Mouse (Mus musculus): ENCODE results near the gene Fam13a. TPM values are rescaled to one million over a fixed set of nuclear protein-coding genes. Genes with fewer than 3 reads are reported as not detected.

Gene Fam13a
- polyA plus RNA-seq, 2 experiments = 2.7 to 5.7 TPM

- ATAC-seq (ENCODE audit: low FRiP score, low read depth) (no peak), DNase-seq (ENCODE audit: low spot score) (no peak)
- Histone ChIP-seq H3K4me1 (ENCODE audit: control insufficient read depth, insufficient read depth, low read length) (peaks cover 5% of the 10 kb centered on the region; the same call in 1 of the 2 replicates), H3K4me2 (replicated peaks; ENCODE audit: low read depth, low read length, severe bottlenecking) (peak overlapping the region; percentile 15; the same call in 1 of the 2 replicates), H3K4me3 (replicated peaks; ENCODE audit: low read length) (no peak overlapping the region), H3K9ac (ENCODE audit: low read depth, low read length, severe bottlenecking) (no peak overlapping the region), H3K27ac (replicated peaks; ENCODE audit: low read depth, low read length) (no peak overlapping the region), H3K27me3 (ENCODE audit: control insufficient read depth, insufficient read depth, low read length) (no peaks in the 10 kb centered on the region), H3K9me3 (ENCODE audit: control insufficient read depth, low read length) (no peaks in the 10 kb centered on the region), H3K36me3 (ENCODE audit: control insufficient read depth, insufficient read depth, low read length) (peaks cover 4% of the 10 kb centered on the region; the same call in 1 of the 2 replicates)
- no peak for TF ChIP-seq POLR2A (IDR thresholded peaks at IDR 0.05; ENCODE audit: borderline replicate concordance, extremely low read depth, insufficient read depth, insufficient read length)
- 25% methylated on average over 12 of the region's 12 CpGs for WGBS
These were observed 59.1 kb downstream of the Fam13a start for GRCm38 (mm10) chr6:58965071-58965831.

DNA sequence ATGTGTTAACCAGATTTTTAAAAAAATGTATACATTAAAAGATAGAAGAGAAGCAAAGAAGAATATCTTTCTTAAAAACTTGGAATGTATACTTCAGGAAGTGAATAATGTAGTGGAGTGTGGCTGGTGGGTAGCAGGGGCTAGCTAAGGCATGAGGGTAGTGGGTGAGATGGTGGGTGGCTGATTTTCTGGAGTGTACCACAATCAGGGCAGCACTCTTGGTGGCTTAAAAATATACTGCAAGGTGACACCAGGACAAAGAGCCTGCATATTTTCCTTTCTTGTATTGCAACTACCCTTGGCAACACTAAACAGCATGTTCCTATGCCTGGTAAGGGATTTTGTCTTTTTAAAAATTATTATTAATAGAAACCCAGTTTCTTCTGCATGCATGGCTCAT, 59.8 kb downstream of the Fam13a start:
- H3K9me3 ChIP-seq (ENCODE audit: control insufficient read depth, low read length) = no peaks in the 10 kb centered on the region
- no peak overlapping the region for H3K4me2 ChIP-seq (replicated peaks; ENCODE audit: low read depth, low read length, severe bottlenecking)
- no peaks in the 10 kb centered on the region for H3K27me3 ChIP-seq (ENCODE audit: control insufficient read depth, insufficient read depth, low read length)
- peaks cover 4% of the 10 kb centered on the region; the same call in 1 of the 2 replicates for H3K36me3 ChIP-seq (ENCODE audit: control insufficient read depth, insufficient read depth, low read length)
- no peak for TF ChIP-seq POLR2A (IDR thresholded peaks at IDR 0.05; ENCODE audit: borderline replicate concordance, extremely low read depth, insufficient read depth, insufficient read length)
- H3K4me1 ChIP-seq (ENCODE audit: control insufficient read depth, insufficient read depth, low read length) = peaks cover 5% of the 10 kb centered on the region; the same call in 1 of the 2 replicates
- H3K4me3 ChIP-seq (replicated peaks; ENCODE audit: low read length) = no peak overlapping the region
- no peak overlapping the region for H3K27ac ChIP-seq (replicated peaks; ENCODE audit: low read depth, low read length)
- H3K9ac ChIP-seq (ENCODE audit: low read depth, low read length, severe bottlenecking) = no peak overlapping the region
- DNase-seq (ENCODE audit: low spot score) (no peak), ATAC-seq (ENCODE audit: low FRiP score, low read depth) (no peak)

DNA sequence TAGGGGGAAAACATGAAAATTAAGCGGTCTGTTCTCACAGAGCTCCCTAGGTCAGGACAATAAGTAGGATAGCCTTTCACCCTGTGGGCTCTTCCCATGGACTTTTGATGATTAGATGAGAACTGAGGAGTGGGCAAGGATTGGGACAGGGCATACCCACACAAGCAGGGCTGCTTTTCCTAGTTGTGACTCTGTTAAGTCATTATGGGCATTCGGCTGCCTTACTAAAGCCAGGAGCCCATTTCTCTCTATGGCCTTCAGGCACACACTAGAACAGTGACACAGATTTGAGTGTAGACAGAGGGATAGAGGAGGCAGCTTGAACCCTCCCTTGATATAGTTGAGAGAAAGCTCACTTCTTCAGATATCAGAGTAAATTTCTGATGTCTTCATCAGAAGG, 60.3 kb downstream of the Fam13a start:
- no peak for TF ChIP-seq POLR2A (IDR thresholded peaks at IDR 0.05; ENCODE audit: borderline replicate concordance, extremely low read depth, insufficient read depth, insufficient read length)
- DNase-seq (ENCODE audit: low spot score) (no peak), ATAC-seq (ENCODE audit: low FRiP score, low read depth) (no peak)
- WGBS = 93% methylated on average over 2 of the region's 2 CpGs
- peaks cover 5% of the 10 kb centered on the region; the same call in 1 of the 2 replicates for H3K4me1 ChIP-seq (ENCODE audit: control insufficient read depth, insufficient read depth, low read length)
- H3K9me3 ChIP-seq (ENCODE audit: control insufficient read depth, low read length) = no peaks in the 10 kb centered on the region
- no peak overlapping the region for H3K9ac ChIP-seq (ENCODE audit: low read depth, low read length, severe bottlenecking)
- H3K27me3 ChIP-seq (ENCODE audit: control insufficient read depth, insufficient read depth, low read length) = no peaks in the 10 kb centered on the region
- no peak overlapping the region for H3K4me2 ChIP-seq (replicated peaks; ENCODE audit: low read depth, low read length, severe bottlenecking)
- peaks cover 4% of the 10 kb centered on the region; the same call in 1 of the 2 replicates for H3K36me3 ChIP-seq (ENCODE audit: control insufficient read depth, insufficient read depth, low read length)
- no peak overlapping the region for H3K4me3 ChIP-seq (replicated peaks; ENCODE audit: low read length)
- H3K27ac ChIP-seq (replicated peaks; ENCODE audit: low read depth, low read length) = no peak overlapping the region

- no peak for DNase-seq (ENCODE audit: low spot score)
- no peak for TF ChIP-seq POLR2A (IDR thresholded peaks at IDR 0.05; ENCODE audit: borderline replicate concordance, extremely low read depth, insufficient read depth, insufficient read length)
- no peaks in the 10 kb centered on the region for H3K9me3 ChIP-seq (ENCODE audit: control insufficient read depth, low read length)
- no peak overlapping the region for H3K4me2 ChIP-seq (replicated peaks; ENCODE audit: low read depth, low read length, severe bottlenecking)
- 83% methylated on average over 5 of the region's 5 CpGs for WGBS
- H3K27ac ChIP-seq (replicated peaks; ENCODE audit: low read depth, low read length) = no peak overlapping the region
- no peak overlapping the region for H3K9ac ChIP-seq (ENCODE audit: low read depth, low read length, severe bottlenecking)
- H3K27me3 ChIP-seq (ENCODE audit: control insufficient read depth, insufficient read depth, low read length) = no peaks in the 10 kb centered on the region
- no peak overlapping the region for H3K4me3 ChIP-seq (replicated peaks; ENCODE audit: low read length)
- no peak for ATAC-seq (ENCODE audit: low FRiP score, low read depth)
- H3K4me1 ChIP-seq (ENCODE audit: control insufficient read depth, insufficient read depth, low read length) = peaks cover 5% of the 10 kb centered on the region; the same call in 1 of the 2 replicates
- H3K36me3 ChIP-seq (ENCODE audit: control insufficient read depth, insufficient read depth, low read length) = no peaks in the 10 kb centered on the region
These were observed 61.7 kb downstream of the Fam13a start for GRCm38 (mm10) chr6:58962691-58963090.

- WGBS = 85% methylated on average over 2 of the region's 2 CpGs
- no peak overlapping the region for H3K27ac ChIP-seq (replicated peaks; ENCODE audit: low read depth, low read length)
- peaks cover 3% of the 10 kb centered on the region; the same call in 1 of the 2 replicates for H3K4me1 ChIP-seq (ENCODE audit: control insufficient read depth, insufficient read depth, low read length)
- no peaks in the 10 kb centered on the region for H3K36me3 ChIP-seq (ENCODE audit: control insufficient read depth, insufficient read depth, low read length)
- H3K9me3 ChIP-seq (ENCODE audit: control insufficient read depth, low read length) = no peaks in the 10 kb centered on the region
- no peak overlapping the region for H3K4me2 ChIP-seq (replicated peaks; ENCODE audit: low read depth, low read length, severe bottlenecking)
- H3K4me3 ChIP-seq (replicated peaks; ENCODE audit: low read length) = no peak overlapping the region
- no peak for DNase-seq (ENCODE audit: low spot score)
- no peak for TF ChIP-seq POLR2A (IDR thresholded peaks at IDR 0.05; ENCODE audit: borderline replicate concordance, extremely low read depth, insufficient read depth, insufficient read length)
- no peak overlapping the region for H3K9ac ChIP-seq (ENCODE audit: low read depth, low read length, severe bottlenecking)
- H3K27me3 ChIP-seq (ENCODE audit: control insufficient read depth, insufficient read depth, low read length) = no peaks in the 10 kb centered on the region
- ATAC-seq (ENCODE audit: low FRiP score, low read depth) = no peak
These were observed 63.8 kb downstream of the Fam13a start for GRCm38 (mm10) chr6:58960523-58960922.
